Mouse (Mus musculus): ENCODE measurements around the gene Degs1.
"Not testable (repeated sequence)": the region's sequence is repeated elsewhere in the genome, so short reads cannot be mapped to it uniquely, and the experiment has no call there.

The Degs1 gene

DNA sequence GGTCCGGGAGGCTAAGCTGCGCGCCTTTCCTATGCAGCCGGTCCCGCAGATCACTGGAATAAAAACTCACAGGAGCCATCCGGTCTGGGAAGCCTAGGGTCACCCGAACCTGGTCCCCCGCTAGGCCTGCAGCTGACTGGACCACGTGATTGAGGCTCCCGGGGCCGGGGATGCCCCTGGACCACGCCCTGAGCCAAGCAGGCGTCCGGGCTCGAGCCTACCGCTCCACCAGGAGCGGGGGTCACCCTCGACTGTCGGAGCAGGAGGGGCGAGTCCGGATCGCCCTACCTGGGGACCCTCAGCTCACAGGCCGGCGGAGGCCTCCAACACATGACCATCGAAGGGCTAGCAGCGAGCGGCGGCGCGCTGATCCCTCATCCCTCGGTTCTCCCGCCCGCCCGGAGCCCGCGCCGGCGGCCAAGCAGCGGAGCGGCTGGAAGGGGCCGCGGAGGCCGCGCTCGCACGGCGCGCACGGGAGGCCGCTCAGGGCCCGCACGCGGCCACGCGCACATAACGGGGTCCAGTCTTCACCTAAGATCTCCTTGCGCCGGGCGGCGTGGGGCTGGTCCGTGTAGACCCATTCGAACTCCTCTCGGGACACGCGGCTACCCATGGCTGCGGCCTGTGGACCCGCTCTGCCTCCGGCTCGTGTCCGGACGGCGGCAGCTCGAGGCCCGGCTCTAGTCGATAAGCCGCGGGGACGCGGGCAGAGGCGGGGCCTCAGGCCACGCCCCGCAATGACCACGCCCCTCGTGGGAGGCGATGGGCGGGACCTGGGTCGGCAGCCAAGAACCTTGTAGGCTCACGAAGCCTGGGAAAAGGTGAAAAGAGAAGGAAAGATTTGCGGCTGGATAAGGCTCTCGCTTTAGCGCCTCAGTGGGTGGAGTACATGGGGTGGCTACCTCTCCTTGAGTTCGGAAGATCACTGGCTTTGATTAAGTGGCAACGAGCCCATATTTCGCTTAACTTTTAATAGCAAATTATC is at the start of gene Degs1:
Gene Degs1, minus strand, starts transcription at position 714 of the 985 bp plus-strand sequence.
- peak; percentile 94 for DNase-seq (ENCODE audit: low spot score)

DNA sequence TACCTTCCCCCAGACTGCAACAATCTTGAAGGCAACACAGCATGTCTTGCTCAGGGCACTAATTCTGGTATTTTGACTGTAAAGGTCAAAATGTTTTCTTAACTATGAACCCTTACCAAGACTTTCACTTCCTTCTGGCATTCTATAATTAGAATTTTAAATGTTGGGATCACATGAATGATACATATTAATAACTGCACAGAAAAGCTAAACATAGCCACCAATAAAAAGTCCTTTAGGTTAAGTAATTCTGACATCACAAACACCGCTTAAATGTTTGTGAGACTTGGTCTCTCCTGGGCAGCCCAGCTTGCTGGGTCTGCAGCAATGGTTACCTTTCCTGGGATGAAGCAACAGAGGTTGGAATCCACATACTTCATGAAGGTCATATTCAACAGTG is 43.3 kb upstream of the Degs1 start:
- no peak for DNase-seq (ENCODE audit: low spot score)

DNA sequence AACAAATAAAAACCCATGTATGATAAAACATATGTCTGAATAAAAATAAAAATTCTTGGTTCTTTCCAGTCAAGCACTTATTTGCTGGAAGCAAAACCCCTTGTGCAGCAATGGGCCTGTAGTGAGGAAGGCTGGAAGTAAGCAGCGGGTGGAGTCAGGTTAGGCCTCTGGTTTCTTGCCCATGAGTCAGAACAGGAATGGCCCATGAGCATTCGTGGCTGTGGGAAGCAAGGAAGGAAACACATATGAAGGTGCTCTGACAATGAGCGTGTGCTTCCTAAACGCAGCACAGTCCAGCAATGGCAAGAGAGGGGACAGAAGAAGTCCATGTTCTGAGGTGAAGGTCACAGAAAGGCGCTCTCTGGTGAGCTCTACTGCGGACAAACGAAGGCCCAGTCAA is 41.9 kb upstream of the Degs1 start:
- DNase-seq (ENCODE audit: low spot score), result no peak

DNA sequence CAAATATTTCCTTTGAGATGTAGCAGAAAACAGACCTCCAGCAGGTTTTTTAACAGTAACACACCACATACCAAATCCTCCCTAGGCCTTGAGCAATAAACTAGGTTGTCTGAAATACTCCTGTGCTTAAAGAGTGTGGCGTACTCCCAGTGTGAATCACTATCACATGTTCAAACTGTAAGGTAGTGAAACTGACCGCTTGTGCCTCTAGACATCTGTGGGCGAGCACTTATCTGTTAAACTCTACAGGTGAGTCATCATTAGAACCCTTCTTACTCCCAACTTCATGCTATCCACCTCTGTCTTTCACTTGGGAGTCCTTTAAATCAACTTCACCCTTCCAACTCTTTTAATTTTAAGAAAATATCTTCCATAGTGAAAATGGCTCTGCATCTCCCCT is 40.5 kb upstream of the Degs1 start:
- DNase-seq (ENCODE audit: low spot score), result no peak

DNA sequence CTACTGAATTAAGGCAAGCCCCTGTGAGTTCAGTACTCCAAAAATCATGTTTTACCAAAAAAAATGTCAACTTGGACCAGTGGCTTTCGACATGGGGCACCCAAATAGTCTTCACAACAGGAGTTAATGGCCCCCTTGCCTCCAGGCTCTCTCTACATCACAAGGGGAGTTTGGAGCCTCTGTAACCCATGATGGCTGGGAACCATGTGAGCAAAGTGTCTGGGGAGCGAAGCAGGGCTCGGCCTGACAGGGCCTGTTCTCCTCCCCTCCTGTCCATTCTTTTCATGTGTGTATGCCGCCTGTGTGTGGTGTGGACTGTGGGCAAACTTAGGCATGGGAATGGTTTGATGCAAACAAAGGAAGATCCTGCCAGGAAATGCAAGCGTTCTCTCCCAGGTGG is 31.6 kb upstream of the Degs1 start:
- no peak for DNase-seq (ENCODE audit: low spot score)

DNA sequence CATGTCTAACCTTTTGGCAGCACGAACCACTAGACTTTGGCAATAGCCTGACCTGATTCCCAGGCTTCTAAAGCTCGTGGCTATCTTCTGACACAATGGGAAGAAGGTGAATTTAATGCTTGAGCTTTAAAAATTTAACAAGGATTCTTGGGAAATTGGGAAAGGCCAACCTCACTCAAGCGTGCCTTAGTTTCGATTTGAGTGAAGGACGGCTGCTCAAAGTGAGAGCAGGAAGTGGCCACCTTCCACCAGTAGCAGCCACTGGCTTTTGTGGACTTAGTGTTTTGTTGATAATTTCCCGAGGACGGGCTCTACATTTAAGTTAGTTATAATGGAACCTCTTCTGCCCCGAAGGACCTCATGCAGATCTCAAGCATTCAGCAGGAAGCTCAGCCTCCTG is 30.6 kb upstream of the Degs1 start:
- no peak for DNase-seq (ENCODE audit: low spot score)

DNA sequence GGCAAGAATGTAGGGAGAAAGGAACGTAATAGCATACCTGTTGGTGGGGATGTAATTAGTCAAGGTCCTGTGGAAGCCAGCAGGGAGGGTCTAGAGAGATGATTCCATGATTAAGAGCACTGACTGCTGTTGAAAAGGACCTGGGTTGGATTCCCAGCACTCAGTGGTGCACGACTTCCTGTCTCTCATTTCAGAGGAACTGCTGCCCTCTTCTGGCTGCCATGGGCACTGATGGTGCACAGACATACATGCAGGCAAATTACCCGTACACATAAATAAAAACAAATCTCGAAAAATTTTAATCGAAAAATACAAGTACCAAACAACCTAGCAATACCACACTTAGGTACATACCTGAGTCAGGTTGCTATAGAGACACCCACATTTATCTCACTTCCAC is 28.8 kb upstream of the Degs1 start:
- no peak for DNase-seq (ENCODE audit: low spot score)

DNA sequence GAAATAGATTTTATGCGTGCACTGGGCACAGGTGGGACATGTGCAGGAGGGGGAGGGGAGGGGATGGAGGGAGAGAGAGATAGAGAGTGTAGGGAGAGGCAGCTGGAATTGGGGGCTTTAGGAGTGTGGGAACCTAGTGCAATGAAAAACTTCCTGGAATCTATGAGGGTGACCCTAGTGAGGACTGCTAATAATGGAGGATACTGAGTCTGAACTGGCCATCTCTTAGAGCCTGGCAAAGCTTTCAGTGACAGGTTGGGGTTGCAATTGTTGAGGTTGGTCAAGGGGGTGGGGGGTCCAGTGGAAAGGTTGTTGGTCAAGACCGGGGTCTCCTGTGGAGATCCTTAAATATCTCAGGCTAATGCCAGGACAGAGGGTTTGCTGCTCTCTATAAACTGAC is 27.7 kb upstream of the Degs1 start:
- DNase-seq (ENCODE audit: low spot score), result no peak

DNA sequence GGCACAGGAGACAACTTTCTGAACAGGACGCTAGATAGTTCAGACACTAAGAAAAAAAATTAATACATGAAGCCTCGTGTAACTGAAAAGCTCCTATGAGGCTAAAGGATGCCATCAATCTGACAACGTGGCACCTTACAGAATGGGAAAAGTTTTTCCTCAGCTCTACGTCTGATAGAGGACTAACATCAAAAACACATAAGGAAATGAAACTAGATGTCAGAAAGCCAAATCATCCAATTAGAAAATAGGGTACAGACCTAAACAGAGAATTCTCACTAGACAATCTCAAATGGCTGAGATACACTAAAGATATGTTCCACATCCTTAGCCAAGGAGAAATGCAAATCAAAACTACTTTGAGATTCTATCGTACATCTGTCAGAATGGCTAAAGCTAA is 26.8 kb upstream of the Degs1 start:
- no peak for DNase-seq (ENCODE audit: low spot score)

DNA sequence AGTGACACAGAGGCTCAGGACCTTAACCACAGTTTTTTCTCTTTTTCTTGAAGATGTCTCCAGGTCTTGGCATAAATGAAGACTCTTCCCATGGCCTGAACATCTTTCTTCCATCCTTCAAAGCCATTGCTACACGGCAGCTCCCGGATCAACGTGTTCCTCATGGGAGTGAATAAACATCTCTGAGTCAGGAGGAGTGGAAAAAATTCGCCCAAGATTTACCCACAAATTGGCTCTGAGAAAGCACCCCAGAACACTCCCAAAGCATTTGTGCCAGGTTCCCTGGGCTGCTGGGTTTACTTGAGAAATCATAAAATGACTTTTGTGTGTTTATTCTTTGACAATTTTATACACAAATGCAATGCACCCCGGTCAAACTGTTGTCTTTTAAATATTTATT is 20.3 kb upstream of the Degs1 start:
- DNase-seq (ENCODE audit: low spot score), result no peak

DNA sequence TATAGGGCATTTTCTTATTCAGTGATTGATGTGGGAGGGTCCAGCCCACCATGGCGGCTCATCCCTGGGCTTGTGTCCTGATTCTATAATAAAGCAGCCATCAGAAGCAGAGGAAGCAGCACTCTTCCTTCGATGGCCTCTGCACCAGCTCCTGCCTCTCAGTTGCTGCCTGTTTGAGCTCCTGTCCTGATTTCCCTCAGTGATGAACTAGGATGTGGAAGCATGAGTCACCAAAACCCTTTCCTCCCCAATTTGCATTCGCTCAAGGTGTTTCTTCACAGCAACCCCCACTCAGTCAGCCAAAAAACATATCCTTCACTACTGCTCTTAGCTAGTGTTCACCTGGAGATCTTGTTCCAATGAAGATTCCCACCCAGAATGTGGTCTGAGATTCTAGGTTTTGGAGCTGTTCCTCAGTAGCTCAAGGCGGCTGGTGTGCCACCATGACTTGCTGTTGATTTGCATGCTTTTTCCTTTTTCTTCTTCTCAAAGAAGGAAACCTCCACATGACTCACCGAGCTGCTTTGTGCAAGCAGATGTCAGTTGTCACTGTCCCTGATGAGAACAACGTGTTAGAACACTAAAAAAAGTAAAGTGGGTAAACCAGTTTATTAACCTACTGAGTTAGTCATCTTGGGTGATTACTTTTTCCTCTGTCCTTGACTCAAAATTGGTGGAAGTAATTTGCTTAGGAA is 19.7 kb upstream of the Degs1 start:
- DNase-seq (ENCODE audit: low spot score), result no peak

DNA sequence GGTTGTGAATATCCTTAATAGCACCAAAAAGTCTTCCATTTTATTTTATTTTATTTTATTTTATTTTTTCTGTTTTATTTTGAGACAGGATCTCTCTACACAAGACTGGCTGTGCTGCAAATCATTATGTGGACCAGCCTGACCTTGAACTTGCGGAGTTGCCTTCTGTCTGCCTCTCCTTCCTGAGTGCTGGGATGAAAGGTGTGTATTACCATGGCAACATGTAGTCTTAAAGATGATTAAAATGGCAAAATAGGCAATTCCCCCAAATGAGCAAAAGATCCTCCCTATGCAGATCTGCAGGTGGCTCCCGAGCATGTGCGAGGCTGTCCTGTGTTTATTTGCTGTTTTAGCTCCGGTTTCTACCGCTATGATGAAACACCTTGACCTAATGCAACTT is 15.2 kb upstream of the Degs1 start:
- no peak for DNase-seq (ENCODE audit: low spot score)

DNA sequence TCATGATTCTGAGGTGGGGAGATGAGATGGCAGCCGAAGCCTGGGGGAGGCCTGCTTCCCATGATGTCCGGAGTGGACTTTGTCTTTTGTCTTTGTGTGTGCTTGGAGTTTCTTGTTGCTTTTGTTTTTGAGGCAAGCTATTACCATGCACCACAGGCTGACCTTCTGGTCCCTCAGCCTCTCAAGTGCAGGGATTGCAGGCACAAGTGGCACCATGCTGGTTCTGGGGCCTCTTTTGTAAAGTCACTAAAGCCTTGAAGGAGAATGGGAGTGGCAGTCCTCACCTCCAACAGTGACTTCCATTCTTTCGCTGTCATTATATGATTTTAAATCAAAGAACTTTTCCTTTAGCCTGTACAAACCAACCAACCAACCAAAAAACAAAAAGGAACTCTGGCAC is 14.6 kb upstream of the Degs1 start:
- no peak for DNase-seq (ENCODE audit: low spot score)

DNA sequence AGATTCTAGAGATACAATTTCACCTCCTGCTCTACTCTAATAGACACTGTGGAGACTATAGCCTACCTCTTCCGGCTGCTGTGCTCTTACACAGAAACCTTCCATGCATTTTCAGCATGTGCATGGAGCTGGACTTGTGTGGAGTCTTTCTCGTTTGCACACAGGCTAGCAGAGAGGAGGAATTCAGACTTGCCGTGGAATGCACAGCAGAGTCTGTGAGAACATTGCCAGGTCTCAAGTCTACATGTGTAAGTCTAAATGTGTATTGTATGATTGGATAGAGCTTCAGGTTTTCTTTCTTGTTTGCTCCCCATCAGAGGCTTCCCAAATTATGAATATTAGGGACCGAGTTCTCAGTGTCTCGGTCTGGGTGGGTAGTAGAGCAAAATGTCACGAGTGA is 14.2 kb upstream of the Degs1 start:
- no peak for DNase-seq (ENCODE audit: low spot score)

DNA sequence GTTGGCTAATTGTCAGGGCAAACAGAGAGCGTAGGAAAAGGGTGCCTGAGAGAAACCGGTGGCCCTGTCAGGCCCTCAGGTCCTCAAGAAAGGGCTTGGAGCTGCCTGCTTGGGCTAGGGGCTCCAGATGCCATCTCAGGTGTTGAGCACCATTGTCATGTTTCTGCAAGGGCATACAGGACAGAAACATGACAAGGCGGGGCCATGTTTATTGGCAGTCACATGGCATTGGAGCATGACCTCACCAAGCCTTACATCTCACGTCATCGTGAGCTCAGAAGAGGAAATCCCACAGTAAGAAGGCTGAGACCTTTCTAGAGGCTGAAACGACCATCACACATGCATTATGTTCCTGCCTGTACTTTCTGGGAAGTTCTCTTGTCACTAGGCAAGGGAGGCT is 13.5 kb upstream of the Degs1 start:
- no peak for DNase-seq (ENCODE audit: low spot score)

DNA sequence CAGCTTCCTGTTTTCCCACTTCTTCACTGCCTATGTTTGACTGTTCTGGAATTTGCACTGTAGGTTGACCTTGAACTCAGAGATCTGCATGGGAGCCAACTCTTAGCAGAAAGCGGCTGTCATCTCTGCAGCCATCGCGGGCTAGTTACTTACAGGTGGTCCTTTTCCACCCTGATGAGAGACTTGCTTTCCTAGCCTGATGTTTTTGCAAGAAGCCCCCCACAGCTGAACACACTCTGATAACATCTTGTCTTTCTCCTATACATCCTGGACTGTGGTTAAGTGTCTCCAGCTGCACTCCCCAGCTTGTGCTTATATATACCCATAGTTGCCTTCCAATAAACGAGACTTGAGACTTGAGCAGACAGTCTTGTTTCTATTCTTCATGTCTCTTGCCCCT is 9.7 kb upstream of the Degs1 start:
- DNase-seq (ENCODE audit: low spot score), result no peak

DNA sequence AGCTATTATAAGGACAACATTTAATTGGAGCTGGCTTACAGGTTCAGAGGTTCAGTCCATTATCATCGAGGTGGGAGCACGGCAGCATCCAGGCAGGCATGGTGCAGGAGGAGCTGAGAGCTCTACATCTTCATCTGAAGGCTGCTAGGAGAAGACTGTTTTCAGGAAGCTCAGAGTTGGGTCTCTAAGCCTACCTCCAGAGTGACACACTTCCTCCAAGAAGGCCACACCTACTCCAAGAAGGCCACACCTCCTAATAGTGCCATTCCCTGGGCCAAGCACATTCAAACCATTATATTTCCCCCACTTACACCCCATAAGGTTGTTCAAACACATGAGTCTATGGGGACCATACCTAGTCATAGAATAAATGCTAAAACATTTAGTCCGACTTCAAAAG is 8.1 kb upstream of the Degs1 start:
- not testable (repeated sequence) for DNase-seq (ENCODE audit: low spot score)

DNA sequence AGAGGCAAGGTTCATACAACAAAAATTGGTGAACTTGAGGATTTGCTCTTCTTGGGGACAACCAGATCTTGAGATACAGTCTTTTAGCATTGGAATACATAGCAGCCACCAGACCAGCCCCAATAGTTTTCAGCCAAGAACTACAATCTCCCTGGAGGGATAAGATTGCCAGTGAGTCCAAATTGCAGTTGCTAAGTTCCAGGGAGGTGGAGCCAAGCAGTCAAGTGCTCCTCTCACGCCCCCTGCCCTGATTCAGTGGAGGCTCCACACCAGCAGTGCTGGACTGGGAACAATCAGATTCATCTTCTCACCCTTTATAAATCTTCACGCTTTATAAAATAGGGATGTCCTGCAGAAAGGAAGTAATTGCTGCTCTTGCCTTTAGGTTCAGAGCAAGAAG is 7.2 kb upstream of the Degs1 start:
- DNase-seq (ENCODE audit: low spot score), result no peak

DNA sequence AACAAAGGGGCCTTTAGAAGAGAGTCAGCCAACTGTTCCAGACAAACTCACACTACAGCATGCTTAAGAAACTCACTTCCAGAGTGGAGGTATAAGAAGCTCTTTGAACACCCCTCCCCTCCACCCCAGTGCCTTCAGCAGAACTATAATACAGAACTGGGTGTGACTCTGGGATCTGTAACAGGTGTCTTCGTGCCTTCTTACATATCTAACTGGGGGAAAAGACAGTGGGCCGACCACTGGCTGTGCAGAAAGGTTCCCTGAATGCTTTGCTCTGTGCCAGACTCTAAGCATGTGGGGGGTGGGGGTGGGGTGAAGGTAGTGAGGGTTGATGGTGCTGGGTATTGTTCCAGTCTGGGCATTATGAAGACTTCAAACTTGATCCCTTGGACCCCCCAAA is 6.0 kb upstream of the Degs1 start:
- DNase-seq (ENCODE audit: low spot score), result no peak

DNA sequence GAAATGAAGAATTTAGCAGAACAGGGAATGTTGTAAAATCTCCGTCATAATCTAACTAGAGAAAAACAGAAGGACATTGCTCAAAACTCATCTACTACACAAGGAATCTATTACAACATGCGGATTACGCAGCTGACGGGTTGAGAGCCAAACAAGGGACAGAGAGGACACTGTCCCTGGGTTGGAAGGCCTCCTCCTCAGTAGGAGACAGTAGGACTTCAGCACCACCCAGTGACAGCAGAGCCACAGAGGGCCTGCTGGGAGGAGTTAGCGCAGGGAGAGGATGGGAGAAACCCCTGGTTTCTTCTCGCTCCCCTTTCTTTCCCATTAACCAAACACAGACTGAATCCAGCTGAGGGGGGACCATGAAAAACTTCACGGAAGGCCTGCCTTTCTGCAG is 5.2 kb upstream of the Degs1 start:
- DNase-seq (ENCODE audit: low spot score), result no peak

DNA sequence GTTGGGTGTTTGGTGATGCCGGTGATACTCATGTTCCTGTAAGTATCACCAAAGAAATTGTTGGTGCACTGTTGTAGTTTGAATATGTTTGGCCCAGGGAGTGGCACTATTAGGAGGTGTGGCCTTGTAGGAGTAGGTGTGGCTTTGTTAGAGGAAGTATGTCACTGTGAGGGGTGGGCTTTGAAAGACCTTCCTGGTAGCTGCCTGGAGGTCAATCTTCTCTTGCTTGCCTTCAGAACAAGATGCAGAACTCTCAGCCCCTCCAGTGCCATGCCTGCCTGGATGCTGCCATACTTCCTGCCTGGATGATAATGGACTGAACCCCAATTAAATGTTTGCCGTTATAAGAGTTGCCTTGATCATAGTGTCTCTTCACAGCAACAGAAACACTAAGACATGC is 2.2 kb upstream of the Degs1 start:
- no peak for DNase-seq (ENCODE audit: low spot score)

DNA sequence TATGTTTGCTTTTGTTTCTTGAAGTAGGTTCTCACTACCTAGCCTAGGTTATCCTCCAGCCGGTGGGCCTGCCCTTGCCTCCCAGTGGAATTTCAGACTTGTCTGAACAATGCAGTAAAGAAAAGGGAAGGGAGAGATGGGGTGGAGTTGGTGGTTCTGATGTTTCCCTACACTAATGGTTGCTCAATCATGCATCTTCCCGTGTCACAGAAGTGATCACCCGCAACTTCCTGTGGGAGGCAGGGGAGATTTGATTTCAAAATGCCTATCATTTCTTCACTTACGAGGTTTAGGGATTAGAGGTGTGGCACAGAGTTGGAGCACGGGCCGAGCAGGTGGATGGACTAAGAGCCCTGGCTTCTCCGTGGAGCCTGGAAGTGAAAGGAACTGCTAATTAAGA is 627 bp upstream of the Degs1 start:
- peak; percentile 10 for DNase-seq (ENCODE audit: low spot score)

DNA sequence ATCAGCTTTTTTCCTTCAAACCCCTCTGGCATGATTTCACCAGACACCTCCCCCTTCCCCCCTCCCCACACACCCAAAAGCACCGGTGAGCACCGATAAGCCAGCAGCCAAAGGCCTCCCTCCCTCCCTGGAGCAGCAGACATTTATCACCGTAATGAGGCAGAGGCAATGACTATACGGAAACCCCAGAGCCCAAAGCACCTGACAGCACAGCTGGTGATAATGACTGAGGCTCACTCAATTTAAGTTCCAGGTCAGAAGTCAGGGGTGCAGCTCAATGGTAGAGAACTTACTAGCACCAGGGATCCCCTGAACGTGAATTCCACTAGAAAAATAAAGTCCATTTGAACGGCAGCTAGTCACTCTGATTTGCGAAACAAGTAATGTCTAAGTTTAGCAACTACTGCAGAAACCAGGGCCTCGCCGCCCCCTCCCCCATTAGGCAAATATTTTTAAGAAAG is 1.3 kb downstream of the Degs1 start:
- DNase-seq (ENCODE audit: low spot score), result peak; percentile 21
